1 mouse cellular context compared by ENCODE assay signal in the genomic region with DNA sequence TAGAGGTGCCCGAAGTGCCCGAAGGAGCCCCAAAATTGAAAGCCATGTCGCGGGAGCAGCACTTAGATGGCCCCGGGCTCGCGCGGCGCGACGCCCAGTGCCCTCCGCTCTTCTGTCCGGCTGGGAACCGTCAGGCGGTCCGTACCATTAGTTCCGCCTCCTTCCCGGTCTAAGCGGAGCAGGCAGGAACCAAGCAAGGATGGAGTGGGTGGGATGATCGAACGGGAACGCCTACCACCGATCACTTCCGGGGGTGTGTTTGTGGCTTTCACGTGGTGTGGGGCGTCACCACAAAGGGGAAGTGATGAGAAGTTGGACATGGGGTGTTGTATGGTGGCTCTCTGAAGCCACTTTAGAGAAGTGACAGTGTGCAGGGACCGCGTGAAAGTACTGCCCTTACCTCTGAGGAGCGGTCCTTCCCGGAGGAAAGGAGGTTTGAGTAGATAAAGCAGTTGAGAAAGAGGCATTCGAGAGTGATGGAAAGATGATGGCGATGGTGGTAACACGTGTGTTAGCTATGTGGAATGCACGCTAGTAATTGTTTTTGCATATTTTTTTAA.
TF ChIP-seq lines count a peak whose summit lies in the region.

A gene (minus strand): TSS at position 195 of the 560 bp plus-strand sequence.

TF ChIP-seq in myocyte, 11 proteins besides CTCF, POLR2A, EP300 and RAD21 (continued from another document):
- TF ChIP-seq MYOD1 (IDR thresholded peaks at IDR 0.05; ENCODE audit: control insufficient read depth in 1 of 3, insufficient read length in 2 of 3, low read depth in 2 of 3) = peak in 1 of 3 experiments; percentile 22
TF ChIP-seq in myocyte: peak in this region for 7.
